Mouse (Mus musculus) NIH3T3 (cell line): Measurements from ENCODE around the gene B3gnt6.

Source experiments
- DNase-seq: peaks from one replicate; pipeline ENCODE4 v3.0.0-alpha.2; 2012; ENCODE audit warnings: low read depth

B3gnt6 gene

DNA sequence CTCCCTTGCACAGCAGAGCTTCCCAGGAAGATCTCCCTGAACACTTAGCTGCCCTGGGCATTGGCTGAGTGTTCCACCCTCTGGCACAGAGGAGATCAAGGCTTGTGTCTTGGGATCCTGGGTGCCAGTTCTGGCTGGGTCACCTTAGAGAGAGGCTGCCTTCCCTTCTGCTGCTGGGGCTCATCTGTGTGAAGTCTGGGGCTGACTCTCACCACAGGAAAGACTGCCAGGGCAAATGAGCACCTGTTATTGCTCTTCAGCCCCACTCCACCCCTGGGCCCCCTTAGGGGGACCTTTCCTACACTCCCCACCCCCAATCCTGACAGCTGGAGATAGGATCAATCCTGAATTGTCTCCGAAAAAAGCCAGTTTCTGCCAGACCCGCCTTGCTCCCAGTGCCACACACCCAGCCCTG lies 22.2 kb downstream of the B3gnt6 start:
- DNase-seq: no peak

GRCm38 (mm10) chr7:98176322-98177070 lies 22.8 kb downstream of the B3gnt6 start:
- DNase-seq: no peak

- no peak for DNase-seq
Measured at GRCm38 (mm10) chr7:98174883-98175755, 24.2 kb downstream of the B3gnt6 start.

DNA sequence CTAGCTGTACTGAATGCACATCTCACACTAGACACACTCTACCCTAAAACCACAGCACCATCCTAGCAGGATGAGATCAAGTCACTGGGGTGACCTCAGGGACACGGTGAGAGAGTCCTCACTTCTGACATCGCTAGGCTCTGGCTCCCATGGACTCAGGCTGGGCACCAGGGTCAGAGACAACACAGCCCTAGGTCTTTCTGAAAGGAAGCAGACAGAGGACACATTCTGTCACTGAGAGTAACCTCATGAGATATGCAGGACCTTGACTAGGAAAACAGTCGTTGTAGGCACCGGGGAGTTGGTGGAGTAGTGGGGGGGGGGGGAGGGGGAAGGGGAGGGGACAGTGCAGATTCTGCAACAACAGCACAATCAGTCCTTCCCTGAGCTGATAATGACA lies 25.9 kb downstream of the B3gnt6 start:
- no peak for DNase-seq

DNA sequence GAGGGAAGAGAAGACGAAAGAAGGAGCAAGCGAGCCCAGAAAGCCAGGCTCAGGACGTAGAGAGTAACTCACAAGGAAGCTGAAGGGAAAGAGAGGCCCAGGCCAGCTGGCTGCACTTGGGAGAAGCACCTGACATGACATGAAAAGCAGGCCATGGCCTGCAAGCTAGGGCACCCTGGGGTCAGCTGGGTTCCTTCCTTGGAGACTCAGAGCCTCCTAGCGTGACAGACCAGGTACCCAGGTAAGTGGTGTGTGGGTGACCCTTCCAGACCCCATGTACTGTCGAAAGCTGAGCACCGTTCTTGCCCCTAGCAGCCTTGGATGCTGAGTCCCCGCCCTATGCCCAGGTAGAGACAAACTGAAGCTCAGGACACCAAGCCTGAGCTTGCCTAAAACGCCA lies 26.6 kb downstream of the B3gnt6 start:
- no peak for DNase-seq

DNA sequence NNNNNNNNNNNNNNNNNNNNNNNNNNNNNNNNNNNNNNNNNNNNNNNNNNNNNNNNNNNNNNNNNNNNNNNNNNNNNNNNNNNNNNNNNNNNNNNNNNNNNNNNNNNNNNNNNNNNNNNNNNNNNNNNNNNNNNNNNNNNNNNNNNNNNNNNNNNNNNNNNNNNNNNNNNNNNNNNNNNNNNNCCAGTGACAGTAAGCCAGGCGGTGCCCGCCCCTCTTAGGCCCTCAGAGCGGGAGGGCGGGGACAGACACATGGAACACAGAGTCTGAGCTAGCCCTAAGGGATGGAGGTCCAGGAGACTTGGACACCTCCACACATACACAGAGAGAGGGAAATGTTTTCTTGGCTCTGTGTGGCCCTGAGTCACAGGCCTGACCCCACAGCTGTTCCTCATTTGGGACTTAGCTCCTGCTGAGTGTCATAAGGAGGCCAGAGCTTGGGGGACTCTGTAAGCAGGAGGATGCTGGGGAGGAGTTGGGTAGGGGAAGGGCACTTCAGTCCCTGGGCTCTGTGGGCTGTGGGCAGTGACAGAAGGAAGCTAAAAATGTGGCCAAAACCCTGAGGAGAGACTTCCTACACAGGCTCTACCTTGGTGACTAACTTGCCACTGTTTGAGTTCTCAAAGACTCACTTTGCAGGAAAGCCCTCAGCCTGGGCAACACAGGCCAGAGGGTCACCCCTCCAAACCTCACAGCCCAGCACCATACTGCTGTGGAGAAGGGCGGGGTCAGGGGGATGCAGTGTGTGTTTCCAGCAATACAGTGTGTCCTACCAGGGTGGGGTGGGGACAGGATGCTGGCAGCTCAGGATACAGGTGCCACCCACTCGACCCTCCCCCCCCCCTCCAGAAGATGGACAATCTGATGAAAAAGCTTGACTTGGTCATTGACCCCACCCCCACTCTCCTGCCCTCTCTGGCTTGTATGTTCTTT lies 27.9 kb downstream of the B3gnt6 start:
- peak; percentile 85 for DNase-seq

DNA sequence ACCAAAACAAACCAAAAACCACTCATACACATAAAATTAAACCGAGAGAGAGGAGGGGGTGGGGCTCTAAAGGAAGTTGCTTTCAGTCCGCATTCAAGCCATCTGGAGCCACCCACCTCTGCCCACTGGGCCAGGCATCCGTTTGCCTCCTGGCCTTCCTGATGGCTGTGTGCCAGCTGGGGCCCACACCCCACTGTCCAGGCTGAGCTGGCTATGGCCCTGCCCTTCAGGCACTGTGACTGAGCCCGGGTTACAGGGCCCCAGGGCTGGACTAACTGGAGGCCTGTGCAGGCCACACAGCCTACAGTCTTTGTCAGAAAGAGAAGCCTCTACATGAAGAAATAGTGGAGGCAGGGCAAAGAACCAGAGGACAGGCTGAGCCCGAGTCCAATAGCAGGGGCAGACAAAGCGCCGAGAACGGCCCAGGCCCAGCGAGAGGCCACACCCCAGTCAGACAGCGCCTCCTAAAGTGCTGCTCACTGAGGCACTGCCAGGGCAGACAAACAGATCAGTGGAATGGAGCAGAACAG lies 34.2 kb downstream of the B3gnt6 start:
- peak; percentile 32 for DNase-seq

- no peak for DNase-seq
Measured at GRCm38 (mm10) chr7:98164382-98164998, 34.8 kb downstream of the B3gnt6 start.

- peak; percentile 71 for DNase-seq
Measured at GRCm38 (mm10) chr7:98163700-98164099, 35.6 kb downstream of the B3gnt6 start.

GRCm38 (mm10) chr7:98162239-98162638 lies 37.0 kb downstream of the B3gnt6 start:
- no peak for DNase-seq

GRCm38 (mm10) chr7:98160041-98160740 lies 39.1 kb downstream of the B3gnt6 start:
- peak; percentile 49 for DNase-seq

GRCm38 (mm10) chr7:98158481-98158880 lies 40.8 kb downstream of the B3gnt6 start:
- DNase-seq: no peak

DNA sequence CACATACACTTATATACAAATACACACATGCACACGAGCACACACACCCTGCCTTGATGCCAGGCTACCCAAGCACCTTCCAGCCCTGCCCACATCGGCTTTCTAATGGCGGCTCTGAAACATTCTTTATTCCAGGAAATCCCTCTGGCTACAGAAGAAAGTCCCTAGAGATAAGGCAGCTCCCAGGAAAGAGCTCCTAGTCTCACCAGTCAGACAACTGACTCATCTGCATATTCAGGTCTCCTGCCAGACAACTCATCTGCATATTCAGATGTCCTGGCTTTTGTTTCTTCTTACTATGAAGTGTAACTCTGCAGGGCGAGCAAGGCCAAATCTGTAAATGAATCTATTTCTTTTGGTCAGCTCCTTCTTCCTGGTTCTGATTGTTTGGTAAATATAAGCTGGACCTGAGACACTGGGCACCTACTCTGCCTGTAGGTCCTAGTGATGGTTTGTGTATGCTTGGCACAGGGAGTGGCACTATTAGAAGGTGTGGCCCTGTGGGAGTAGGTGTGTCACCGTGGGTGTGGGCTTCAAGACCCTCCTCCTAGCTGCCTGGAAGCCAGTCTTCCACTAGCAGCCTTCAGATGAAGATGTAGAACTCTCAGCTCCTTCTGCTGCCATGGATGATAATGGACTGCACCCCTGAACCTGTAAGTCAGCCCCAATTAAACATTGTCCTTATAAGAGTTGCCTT lies 41.5 kb downstream of the B3gnt6 start:
- peak; percentile 40 for DNase-seq

GRCm38 (mm10) chr7:98156280-98156665 lies 43.0 kb downstream of the B3gnt6 start:
- no peak for DNase-seq

- peak; percentile 84 for DNase-seq
Measured at GRCm38 (mm10) chr7:98155546-98156279, 43.6 kb downstream of the B3gnt6 start.

DNA sequence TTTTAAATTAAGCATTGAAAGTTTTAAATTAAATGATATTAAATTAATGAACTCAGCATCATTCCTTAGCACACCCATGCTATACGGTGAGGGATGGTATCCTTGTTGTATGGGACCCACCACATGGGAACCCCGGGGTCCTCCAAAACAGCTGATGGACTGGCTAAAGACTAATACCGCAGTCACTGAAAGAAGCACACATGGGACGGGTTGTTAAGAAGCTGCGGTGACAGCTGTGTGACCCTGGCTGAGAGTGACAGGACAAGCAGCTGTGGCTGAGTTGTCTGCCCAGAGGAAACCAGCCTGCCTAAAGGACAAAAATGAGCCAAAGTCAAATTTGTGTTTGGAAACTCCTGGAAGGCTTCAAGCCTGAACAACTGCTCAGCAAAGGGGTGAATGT lies 45.4 kb downstream of the B3gnt6 start:
- no peak for DNase-seq

DNA sequence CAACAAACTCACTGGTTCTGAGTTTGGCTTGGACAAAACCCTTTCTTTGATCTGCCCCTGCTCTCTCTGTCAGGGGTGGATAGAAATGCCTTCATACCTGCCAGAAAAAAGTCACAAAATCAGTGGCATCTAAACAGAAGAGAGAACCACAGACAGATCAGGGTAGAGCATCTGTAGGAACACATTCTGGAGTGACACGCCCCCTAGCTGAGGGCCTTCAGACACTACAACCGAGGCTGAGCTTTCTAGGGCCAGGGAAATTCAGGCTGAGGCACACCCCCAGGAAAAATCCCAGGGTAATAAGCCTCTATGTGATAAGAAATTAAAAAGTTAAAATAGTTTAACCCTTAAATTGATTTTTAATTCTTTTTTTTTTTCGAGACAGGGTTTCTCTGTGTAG lies 45.9 kb downstream of the B3gnt6 start:
- DNase-seq: peak; percentile 25

- DNase-seq: peak; percentile 33
Measured at GRCm38 (mm10) chr7:98152400-98152799, 46.9 kb downstream of the B3gnt6 start.

DNA sequence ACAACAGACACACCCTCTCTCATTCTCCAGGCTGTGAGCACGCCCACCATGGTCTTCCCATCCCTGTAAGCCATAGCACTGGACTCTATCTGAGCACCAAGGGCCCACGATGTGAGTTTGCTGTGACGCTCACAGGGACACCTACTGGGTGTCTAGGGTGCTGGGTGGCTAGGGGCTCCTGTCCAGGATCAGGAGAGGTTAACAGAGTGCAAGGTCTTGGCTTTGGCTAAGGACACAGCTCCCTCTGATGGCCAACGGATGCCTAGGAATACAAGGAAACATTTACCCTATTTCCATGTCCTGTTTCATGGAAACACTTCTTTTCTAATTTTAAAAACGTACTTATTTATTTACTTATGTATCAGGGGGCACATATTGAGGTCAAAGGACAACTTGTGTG lies 48.8 kb downstream of the B3gnt6 start:
- DNase-seq: no peak
